Mouse (Mus musculus) T-cell, adult 2 months (primary cell): ENCODE measurements around the gene Sult2b1.

ENCODE experiments used
- DNase-seq: peaks from one replicate; pipeline ENCODE4 v3.0.0; 2022; ENCODE audit warnings: low spot score

Gene Sult2b1

DNA sequence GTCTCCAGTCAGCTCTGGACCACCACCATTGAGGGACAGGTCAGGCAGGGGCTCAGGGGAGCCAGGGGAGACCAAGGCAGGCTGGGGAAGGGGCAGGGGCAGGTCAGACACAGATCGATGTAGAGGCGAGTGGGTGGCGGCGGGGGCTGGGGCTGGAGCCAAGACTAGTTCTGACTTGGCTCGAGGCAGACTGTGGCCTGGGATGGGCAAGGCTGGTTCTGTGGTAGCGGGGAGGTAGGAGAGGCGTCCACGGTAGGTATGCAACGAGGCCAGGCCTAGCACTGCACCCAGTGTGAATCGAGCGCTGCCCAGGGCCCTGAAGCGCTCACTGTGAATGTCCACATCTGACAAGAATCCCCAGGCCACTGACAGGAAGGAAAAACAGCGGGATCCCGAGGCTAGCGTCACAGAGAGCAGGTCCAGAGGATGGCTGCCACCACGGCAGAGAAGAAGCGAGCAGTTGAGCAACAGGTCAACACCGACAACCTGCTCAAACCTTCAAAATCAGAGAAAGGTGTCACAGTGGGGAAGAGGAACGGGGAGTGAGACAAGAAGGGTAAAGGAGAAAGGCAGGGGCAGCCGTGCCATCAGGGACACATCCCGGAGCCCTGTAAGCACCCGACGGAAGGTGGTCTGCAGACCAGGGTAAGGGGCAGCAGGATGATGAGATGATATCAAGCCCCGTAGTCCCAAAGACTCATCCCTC is 73.0 kb downstream of the Sult2b1 start:
- DNase-seq, result no peak

DNA sequence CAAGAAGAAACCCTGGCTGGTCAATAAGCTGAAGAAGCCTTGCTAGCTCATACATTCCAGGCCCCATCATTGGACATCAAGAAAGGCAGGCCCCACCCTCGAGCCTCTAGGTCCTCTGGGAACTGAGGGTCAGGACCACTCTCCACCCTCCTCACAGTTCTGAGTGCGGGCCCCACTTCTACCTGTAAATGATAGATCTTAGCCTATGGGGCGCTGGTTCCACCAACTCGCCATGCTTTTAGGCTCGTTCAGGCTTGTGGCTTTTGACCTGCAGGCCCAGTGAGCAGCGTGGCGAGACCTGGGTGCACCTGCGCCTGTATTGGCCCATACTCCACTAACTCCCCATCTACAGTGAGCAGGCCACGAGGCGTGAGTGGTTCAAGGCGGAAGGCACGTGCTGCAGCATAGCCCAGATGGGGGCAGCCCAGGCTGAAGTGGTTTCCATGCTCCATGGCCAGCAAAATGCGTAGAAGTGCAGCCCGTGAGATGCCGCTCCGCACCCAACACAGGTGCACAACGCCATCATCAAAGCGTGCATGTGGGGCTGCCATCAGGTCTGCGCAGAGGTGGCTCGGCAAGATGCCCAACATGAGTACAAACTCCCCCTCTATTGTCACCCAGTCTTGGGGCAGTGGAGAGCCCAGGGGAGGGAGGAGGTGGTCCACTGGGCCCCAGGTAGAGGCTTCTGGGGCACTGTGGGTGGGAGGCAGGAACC is 73.8 kb downstream of the Sult2b1 start:
- DNase-seq, result no peak

- DNase-seq, result no peak
These were observed 74.7 kb downstream of the Sult2b1 start for GRCm38 (mm10) chr7:45709677-45710355.

- no peak for DNase-seq
These were observed 75.4 kb downstream of the Sult2b1 start for GRCm38 (mm10) chr7:45709036-45709435.

- DNase-seq, result no peak
These were observed 76.2 kb downstream of the Sult2b1 start for GRCm38 (mm10) chr7:45708221-45708761.

DNA sequence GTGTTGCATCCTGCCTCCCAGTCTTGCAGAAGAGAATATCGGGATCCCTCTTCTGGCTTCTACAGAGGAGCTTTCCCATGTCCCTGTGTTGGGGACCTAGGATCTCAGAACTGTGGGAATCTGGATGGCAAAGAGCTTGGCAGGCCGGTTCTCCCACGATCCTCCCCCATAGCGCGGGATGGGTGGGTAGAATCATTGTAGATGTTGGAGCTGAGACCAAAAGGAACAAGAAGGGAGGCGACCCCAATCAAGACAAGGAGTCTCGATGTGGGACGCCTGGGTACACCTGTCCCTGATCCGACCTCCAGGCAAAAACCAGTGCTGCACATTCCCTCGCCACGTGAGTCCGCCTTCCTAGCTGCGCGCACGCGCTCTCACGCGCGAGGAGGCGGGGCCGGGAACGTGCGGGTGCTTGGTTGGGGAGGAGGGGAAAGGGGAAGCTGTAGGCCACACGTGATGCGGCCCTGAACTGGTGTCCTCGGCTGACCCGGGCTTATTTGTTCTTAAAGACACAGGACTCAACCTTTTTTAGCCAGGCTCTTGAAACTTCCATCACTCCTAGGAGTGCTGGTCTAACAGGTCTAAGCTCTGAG is 77.0 kb downstream of the Sult2b1 start:
- peak; percentile 94 for DNase-seq

DNA sequence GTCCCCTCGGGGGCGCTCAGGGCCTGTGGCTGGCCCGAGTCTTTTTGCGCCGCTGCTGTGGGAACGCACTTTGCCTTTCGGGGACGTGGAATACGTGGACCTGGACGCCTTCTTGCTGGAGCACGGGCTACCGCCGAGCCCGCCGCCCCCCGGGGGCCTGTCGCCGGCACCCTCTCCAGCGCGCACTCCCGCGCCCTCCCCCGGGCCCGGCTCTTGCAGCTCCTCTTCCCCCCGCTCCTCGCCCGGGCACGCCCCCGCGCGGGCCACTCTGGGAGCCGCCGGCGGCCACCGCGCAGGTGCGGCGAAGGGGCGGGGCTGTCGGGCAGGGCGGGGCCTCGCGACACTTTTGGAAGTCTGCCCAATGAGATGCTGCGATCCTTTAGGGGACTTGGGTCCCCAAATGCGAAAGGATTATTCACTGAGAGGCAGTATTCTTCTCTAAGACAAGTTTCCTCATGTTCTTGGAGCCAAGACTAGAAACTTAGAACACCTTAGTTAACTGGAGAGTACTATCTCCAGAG is 77.7 kb downstream of the Sult2b1 start:
- DNase-seq, result peak; percentile 87

DNA sequence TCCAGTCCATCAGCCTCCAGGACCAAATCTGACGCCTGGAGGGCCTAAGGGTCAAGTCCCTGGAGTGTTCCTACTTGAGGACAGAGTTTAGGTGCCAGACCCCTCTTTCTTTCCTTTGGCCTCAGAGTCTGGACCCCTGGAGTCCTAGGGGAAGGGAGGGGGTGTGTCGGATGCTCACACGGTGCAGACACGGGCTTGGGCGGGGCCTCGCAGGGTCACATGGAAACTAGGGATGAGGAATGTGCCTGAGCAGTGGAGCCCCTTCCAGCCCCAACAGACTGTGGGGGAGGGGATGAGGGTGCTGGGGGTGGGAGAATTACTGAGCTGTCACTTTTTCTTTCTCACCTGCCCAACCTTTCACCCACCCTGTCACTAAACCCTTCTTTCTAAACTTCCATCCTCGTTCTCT is 78.6 kb downstream of the Sult2b1 start:
- no peak for DNase-seq

- DNase-seq, result peak; percentile 32
These were observed 79.0 kb downstream of the Sult2b1 start for GRCm38 (mm10) chr7:45705443-45705864.

DNA sequence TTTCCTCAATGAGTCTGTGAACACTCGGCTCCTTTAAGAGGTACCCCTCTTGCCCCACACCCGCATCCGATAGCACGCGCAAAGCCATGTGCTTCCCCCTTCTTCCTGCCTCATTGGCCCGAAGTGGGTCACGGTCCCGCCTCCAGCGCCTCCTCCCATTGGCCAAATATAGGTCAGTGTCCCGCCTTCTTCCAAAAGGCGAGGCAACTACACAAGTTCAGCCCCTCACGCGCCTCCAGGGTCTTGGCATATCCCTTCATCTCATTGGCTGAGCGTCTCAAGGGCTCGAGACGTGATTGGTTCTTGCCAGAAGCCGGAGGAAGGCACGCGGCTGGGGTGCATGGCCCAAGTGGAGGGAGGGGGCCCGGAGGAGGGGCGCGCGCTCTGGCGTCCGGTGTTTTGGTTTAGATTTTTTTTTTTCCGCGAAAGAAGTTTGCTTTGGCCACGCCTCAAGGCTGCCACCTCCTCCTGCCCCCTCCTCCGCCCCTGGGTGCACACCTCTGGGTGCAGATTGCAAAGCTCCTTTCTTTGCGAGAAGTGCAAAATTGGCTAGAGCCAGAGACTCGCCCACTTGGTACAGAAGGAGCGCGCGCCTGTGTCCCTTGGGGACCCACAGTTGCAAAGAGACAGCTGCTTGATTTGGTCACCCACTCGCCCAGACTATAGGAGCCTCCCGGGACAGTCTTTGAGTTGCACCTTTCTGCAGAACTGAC is 79.6 kb downstream of the Sult2b1 start, which contains the start of gene Dbp:
Gene Dbp, plus strand, starts transcription at position 359 of the 713 bp plus-strand sequence.
- DNase-seq, result peak; percentile 100

GRCm38 (mm10) chr7:45704046-45704559 is 80.4 kb downstream of the Sult2b1 start:
- DNase-seq, result peak; percentile 71

- DNase-seq, result no peak
These were observed 80.9 kb downstream of the Sult2b1 start for GRCm38 (mm10) chr7:45703521-45704033.

- DNase-seq, result no peak
These were observed 81.5 kb downstream of the Sult2b1 start for GRCm38 (mm10) chr7:45702809-45703520.

DNA sequence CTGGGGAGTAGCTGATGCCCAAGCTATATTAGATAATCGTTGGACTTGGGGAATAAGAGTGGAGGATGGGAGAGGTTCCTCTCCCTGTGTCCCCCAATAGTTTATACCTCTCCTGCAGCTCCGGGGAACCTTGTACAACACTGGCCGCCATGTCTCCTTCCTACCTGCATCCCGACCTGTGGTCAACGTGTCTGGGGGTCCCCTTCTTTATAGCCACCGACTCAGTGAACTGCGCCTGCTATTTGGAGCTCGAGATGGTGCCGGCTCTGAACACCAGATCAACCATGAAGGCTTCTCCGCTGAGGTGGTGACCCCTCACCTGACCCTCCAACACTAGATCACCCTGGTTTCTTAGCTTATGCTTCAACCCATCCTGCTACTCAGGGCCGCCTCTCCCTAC is 82.2 kb downstream of the Sult2b1 start:
- no peak for DNase-seq

DNA sequence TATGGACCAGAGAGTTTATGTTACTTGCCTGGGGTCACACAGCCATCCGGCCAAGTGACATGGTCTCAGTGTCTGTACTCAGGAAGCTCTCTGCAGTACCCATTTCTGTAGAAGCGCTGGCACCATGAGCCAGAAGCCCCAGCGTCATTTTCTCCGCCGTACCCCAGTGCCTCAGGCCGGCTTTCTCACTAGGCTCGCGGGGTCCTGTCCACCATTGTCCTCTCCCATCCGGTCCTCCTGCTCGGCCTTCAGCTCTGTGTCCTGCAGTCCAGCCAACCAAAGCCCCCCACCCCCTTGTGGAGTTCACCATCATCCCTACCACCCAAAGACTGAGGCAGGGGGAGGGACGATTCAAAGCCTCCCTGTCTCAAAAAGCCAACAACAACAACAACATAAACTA is 82.9 kb downstream of the Sult2b1 start:
- DNase-seq, result no peak

DNA sequence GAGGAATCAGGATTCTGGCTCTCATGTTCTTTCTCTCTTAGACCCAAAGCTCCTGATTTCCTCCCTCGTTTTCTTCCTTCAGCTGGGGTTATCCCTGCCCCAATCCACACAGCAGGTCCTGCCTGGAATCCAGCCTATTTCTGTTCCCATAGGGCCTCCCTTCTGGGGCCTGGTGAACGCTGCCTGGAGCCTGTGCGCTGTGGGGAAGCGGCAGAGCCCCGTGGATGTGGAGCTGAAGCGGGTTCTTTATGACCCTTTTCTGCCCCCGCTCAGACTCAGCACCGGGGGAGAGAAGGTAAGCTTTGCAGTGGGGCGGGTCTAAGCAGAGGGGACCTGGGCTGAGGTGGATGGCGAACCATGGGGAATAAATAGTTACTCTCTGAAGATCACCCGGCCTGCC is 83.4 kb downstream of the Sult2b1 start:
- no peak for DNase-seq

DNA sequence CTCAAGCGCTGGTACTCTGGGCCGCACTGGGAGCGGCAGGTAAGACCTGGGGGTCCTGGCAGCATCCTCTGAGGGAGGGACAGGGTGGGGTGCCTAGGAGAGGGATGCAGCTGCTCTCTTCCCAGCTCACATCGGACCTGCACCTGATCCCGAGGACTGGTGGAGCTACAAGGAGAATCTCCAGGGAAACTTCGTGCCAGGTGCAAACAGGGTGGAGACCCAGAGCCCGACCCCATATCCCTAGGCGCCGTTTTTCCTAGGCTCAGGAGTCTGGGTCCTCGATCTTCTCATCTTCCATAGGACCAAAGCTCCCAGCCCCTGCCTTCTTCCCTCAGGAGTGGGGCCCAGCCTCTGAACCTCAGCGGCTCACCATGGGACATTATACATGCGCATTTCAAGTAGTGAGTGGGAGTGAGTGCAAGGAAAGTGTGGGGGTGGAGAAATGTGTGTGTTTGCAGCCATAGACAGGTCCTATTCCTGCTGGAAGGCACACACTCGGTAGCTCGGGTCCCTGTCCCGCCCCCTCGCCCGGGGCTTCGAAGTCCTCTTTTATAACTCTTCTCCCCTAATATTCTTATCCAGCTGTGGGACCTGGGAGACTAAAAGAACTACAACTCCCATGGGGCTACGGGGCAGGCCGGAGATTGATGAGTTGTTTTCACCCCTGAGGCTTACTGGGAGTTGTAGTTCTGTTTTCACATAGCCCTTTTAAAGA is 84.0 kb downstream of the Sult2b1 start:
- DNase-seq, result peak; percentile 70

- DNase-seq, result no peak
These were observed 84.8 kb downstream of the Sult2b1 start, which contains the start of gene Car11 for GRCm38 (mm10) chr7:45699523-45700141. Car11 (plus strand) TSS chr7:45699843.

- DNase-seq, result no peak
These were observed 86.6 kb downstream of the Sult2b1 start for GRCm38 (mm10) chr7:45697894-45698293.
